12 mouse cellular contexts compared by ENCODE assay signal in the genomic region with DNA sequence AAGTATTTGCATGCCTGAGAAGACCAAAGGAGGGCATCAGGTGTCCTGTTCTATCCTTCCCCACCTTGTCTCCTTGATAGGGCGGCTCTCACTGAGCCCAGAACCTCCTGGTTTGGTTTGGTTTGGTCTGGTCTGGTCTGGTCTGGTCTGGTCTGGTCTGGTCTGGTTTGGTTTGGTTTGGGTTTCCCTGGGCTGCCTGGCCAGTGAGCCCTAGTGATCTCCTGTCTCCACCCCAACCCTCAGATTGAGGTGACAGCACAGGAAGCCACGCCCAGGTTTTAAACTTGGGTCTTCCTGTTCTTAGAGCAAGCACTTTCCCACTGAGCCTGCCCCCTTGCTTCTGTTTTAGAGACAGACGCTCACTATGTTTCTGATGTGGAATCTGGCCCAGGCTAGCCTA.
DNase-seq lines count a peak whose midpoint lies in the region; ATAC-seq and TF ChIP-seq lines count a peak whose summit lies in the region.
"Had no signal": no experiment of that assay in that cellular context is flagged by ENCODE, and none has a peak within 500 bp of the region (broad histone marks: within the 10 kb centered on the region; RNA-seq: fewer than 3 reads in every experiment).

No protein-coding gene starts in this region.

- H3K27me3 ChIP-seq in MEL (ENCODE audit: control insufficient read depth in 1 of 2, insufficient read depth in 2 of 2, low read length in 2 of 2), result peaks cover 9 to 15% of the 10 kb centered on the region in 2 experiments; a peak in 3 of 4 replicates
- no peaks in the 10 kb centered on the region for H3K27me3 ChIP-seq in kidney, embryonic 14.5 days (ENCODE audit: control insufficient read depth, insufficient read depth, low read length)
- H3K27me3 ChIP-seq: hindbrain, embryonic 15.5 days had no signal

- no peak for ATAC-seq in kidney, embryonic 14.5 days (ENCODE audit: low FRiP score, low TSS enrichment)
- ATAC-seq in neutrophil, adult 5-6 weeks (ENCODE audit: extremely low read depth, insufficient number of reproducible peaks, low FRiP score, poor library complexity, severe bottlenecking), result peak; percentile 61; the same call in 1 of the 2 replicates

- no peak for TF ChIP-seq RAD21 in MEL (IDR thresholded peaks at IDR 0.05; ENCODE audit: low read depth, low read length)

- no peak for TF ChIP-seq POLR2A in MEL (IDR thresholded peaks at IDR 0.05; ENCODE audit: control insufficient read depth in 1 of 2, insufficient read depth in 1 of 2, low read depth in 1 of 2, low read length in 2 of 2, poor library complexity in 1 of 2)

- H3K9ac ChIP-seq in MEL (ENCODE audit: control insufficient read depth, low read depth, low read length, poor library complexity, severe bottlenecking), result no peak overlapping the region
- H3K9ac ChIP-seq in kidney, embryonic 14.5 days (ENCODE audit: low read depth, low read length), result no peak overlapping the region
- H3K9ac ChIP-seq: hindbrain, embryonic 15.5 days had no signal

- no peak for TF ChIP-seq EP300 in MEL (IDR thresholded peaks at IDR 0.05; ENCODE audit: low read depth in 1 of 2, low read length in 2 of 2)

- DNase-seq in CD4-positive, CD25-positive, alpha-beta regulatory T cell, adult 2 months (ENCODE audit: low read depth, low spot score), result peak; percentile 71
- DNase-seq in MEL (ENCODE audit: low read depth, low spot score), result peak; percentile 49
- no peak for DNase-seq in gastrocnemius, adult 2 months
- DNase-seq in right cerebral cortex, postnatal 14 days, result no peak
- DNase-seq in retina, embryonic 14.5 days (ENCODE audit: low spot score), result no peak
- no peak for DNase-seq in frontal cortex, postnatal 14 days (ENCODE audit: low spot score in 2 of 2)
- DNase-seq: cerebellum, adult 18-20 months; heart, adult 11 months had no signal

- no peak overlapping the region for H3K27ac ChIP-seq in MEL (ENCODE audit: control insufficient read depth, low read depth, low read length)
- peak overlapping the region; percentile 30; the same call in 1 of the 2 replicates for H3K27ac ChIP-seq in kidney, embryonic 14.5 days (ENCODE audit: low read depth, low read length)
- no peak overlapping the region for H3K27ac ChIP-seq in gastrocnemius, adult 2 months
- H3K27ac ChIP-seq: hindbrain, embryonic 15.5 days had no signal

- H3K36me3 ChIP-seq in MEL (ENCODE audit: control insufficient read depth in 1 of 2, insufficient read depth in 2 of 2, low read length in 2 of 2), result peaks cover 0 to 9% of the 10 kb centered on the region in 2 experiments; a peak in 2 of 4 replicates
- no peaks in the 10 kb centered on the region for H3K36me3 ChIP-seq in kidney, embryonic 14.5 days (ENCODE audit: control insufficient read depth, insufficient read depth, low read length)
- H3K36me3 ChIP-seq: hindbrain, embryonic 15.5 days had no signal

- intact Hi-C loops in gastrocnemius, adult 2 months (cut with DNase I), result no loop called here

- no peak overlapping the region for H3K4me3 ChIP-seq in MEL (ENCODE audit: control insufficient read depth in 1 of 2, insufficient read depth in 1 of 2, low read depth in 2 of 2, low read length in 2 of 2)
- H3K4me3 ChIP-seq in kidney, embryonic 14.5 days (ENCODE audit: low read length), result no peak overlapping the region
- no peak overlapping the region for H3K4me3 ChIP-seq in gastrocnemius, adult 2 months
- H3K4me3 ChIP-seq: erythroblast, embryonic 14.5 days; hindbrain, embryonic 15.5 days had no signal

- H3K79me2 ChIP-seq in MEL (ENCODE audit: control insufficient read depth, insufficient read depth, low read length, poor library complexity), result no peaks in the 10 kb centered on the region

- no peak overlapping the region for H3K4me2 ChIP-seq in kidney, embryonic 14.5 days (replicated peaks; ENCODE audit: low read depth, low read length)
- H3K4me2 ChIP-seq: hindbrain, embryonic 15.5 days had no signal

- WGBS in kidney, embryonic 14.5 days, result 75% methylated on average over 3 of the region's 3 CpGs

- TF ChIP-seq CTCF in MEL (IDR thresholded peaks at IDR 0.05 in 2 of 3, conservative IDR thresholded peaks at IDR 0.05 in 1 of 3; ENCODE audit: control insufficient read depth in 1 of 3, insufficient read depth in 1 of 3, low read depth in 2 of 3, low read length in 3 of 3, poor library complexity in 1 of 3, severe bottlenecking in 1 of 3), result no peak
- TF ChIP-seq CTCF in gastrocnemius, adult 2 months (IDR thresholded peaks at IDR 0.05), result no peak

- H3K4me1 ChIP-seq in MEL (ENCODE audit: control insufficient read depth in 1 of 2, insufficient read depth in 2 of 2, low read length in 2 of 2), result peaks cover 6 to 18% of the 10 kb centered on the region in 2 experiments; a peak in 3 of 4 replicates
- peaks cover 12% of the 10 kb centered on the region; the same call in 1 of the 2 replicates for H3K4me1 ChIP-seq in kidney, embryonic 14.5 days (ENCODE audit: control insufficient read depth, insufficient read depth, low read length)
- H3K4me1 ChIP-seq: hindbrain, embryonic 15.5 days had no signal

- H3K9me3 ChIP-seq in MEL (replicated peaks; ENCODE audit: insufficient read depth, low read length), result no peaks in the 10 kb centered on the region
- no peaks in the 10 kb centered on the region for H3K9me3 ChIP-seq in kidney, embryonic 14.5 days (ENCODE audit: control insufficient read depth, low read length)
- H3K9me3 ChIP-seq: hindbrain, embryonic 15.5 days had no signal

TF ChIP-seq in MEL, 35 proteins besides CTCF, POLR2A, EP300 and RAD21:
- no peak for TF ChIP-seq MAFK (IDR thresholded peaks at IDR 0.05; ENCODE audit: borderline replicate concordance, low read depth, low read length)
- no peak for TF ChIP-seq E2F4 (IDR thresholded peaks at IDR 0.05; ENCODE audit: borderline replicate concordance, low read depth, low read length)
- no peak for TF ChIP-seq BHLHE40 (IDR thresholded peaks at IDR 0.05; ENCODE audit: borderline replicate concordance, low read depth, low read length)
- TF ChIP-seq NRF1 (IDR thresholded peaks at IDR 0.05; ENCODE audit: insufficient read depth, low read depth, low read length, poor library complexity, severe bottlenecking), result no peak
- TF ChIP-seq SIN3A (IDR thresholded peaks at IDR 0.05; ENCODE audit: low read length), result no peak
- TF ChIP-seq MYB (IDR thresholded peaks at IDR 0.05; ENCODE audit: low read depth, low read length), result no peak
- TF ChIP-seq ZC3H11A (IDR thresholded peaks at IDR 0.05; ENCODE audit: low read depth, low read length), result no peak
- TF ChIP-seq TBP (IDR thresholded peaks at IDR 0.05; ENCODE audit: low read depth, low read length), result no peak
- no peak for TF ChIP-seq ZKSCAN1 (IDR thresholded peaks at IDR 0.05; ENCODE audit: low read depth, low read length)
- TF ChIP-seq TCF12 (IDR thresholded peaks at IDR 0.05; ENCODE audit: low read depth, low read length), result no peak
- TF ChIP-seq ZMIZ1 (IDR thresholded peaks at IDR 0.05; ENCODE audit: low read depth, low read length), result no peak
- no peak for TF ChIP-seq MEF2A (IDR thresholded peaks at IDR 0.05; ENCODE audit: extremely low read depth, insufficient replicate concordance, low read depth, low read length, poor library complexity, severe bottlenecking)
- no peak for TF ChIP-seq POLR2AphosphoS5 (IDR thresholded peaks at IDR 0.05; ENCODE audit: borderline replicate concordance, low read depth, low read length)
- no peak for TF ChIP-seq USF2 (IDR thresholded peaks at IDR 0.05; ENCODE audit: borderline replicate concordance in 1 of 2, insufficient read depth in 1 of 2, low read depth in 1 of 2, low read length in 2 of 2)
- TF ChIP-seq ELF1 (IDR thresholded peaks at IDR 0.05; ENCODE audit: low read depth, low read length), result no peak
- no peak for TF ChIP-seq UBTF (IDR thresholded peaks at IDR 0.05; ENCODE audit: borderline replicate concordance, insufficient read depth, low read depth, low read length)
- TF ChIP-seq MYC (IDR thresholded peaks at IDR 0.05; ENCODE audit: low read depth, low read length), result no peak
- TF ChIP-seq MAZ (IDR thresholded peaks at IDR 0.05; ENCODE audit: low read depth, low read length), result no peak

Comparison
In these comparisons a context has a peak if more than half of its experiments do, and no peak if none do; other contexts are left out.
1. DNase-seq: peak in CD4-positive, CD25-positive, alpha-beta regulatory T cell, adult 2 months (single experiment) and MEL (single experiment); none in gastrocnemius, adult 2 months (single experiment), right cerebral cortex, postnatal 14 days (single experiment), retina, embryonic 14.5 days (single experiment) and frontal cortex, postnatal 14 days (0 of 2).